14 mouse cellular contexts compared by ENCODE assay signal in genomic region chr2:137229422-137230069, GRCm38 (mm10).
A peak's percentile ranks its signal among the peaks of the same experiment; 100 is the strongest.
DNase-seq lines count a peak whose midpoint lies in the region; ATAC-seq and TF ChIP-seq lines count a peak whose summit lies in the region.
"Had no signal": no experiment of that assay in that cellular context is flagged by ENCODE, and none has a peak within 500 bp of the region (broad histone marks: within the 10 kb centered on the region; RNA-seq: fewer than 3 reads in every experiment).

No protein-coding gene starts in this region.

- 6% methylated on average over 1 of the region's 1 CpGs for WGBS in forebrain, postnatal 0 days
- WGBS in midbrain, embryonic 12.5 days, result 27% methylated on average over 1 of the region's 1 CpGs
- 44% methylated on average over 1 of the region's 1 CpGs for WGBS in small intestine, adult 2 months

- no peak for TF ChIP-seq CTCF in forebrain, postnatal 0 days (IDR thresholded peaks at IDR 0.05; ENCODE audit: low read depth)
- TF ChIP-seq CTCF in small intestine, adult 2 months (IDR thresholded peaks at IDR 0.05; ENCODE audit: extremely low read depth, insufficient read length, insufficient replicate concordance, low read depth, low read length), result 0 out of 2 replicates have a peak, but pooled peaks have one; percentile 13

- H3K4me2 ChIP-seq in forebrain, postnatal 0 days (ENCODE audit: low read depth), result no peak overlapping the region
- no peak overlapping the region for H3K4me2 ChIP-seq in midbrain, embryonic 12.5 days (replicated peaks)
- H3K4me2 ChIP-seq: liver, embryonic 11.5 days had no signal

- no peaks in the 10 kb centered on the region for H3K36me3 ChIP-seq in forebrain, postnatal 0 days (ENCODE audit: insufficient read depth)
- H3K36me3 ChIP-seq in midbrain, embryonic 12.5 days, result no peaks in the 10 kb centered on the region
- no peaks in the 10 kb centered on the region for H3K36me3 ChIP-seq in small intestine, adult 2 months (ENCODE audit: control insufficient read depth, insufficient read depth, low read length)

- H3K9me3 ChIP-seq in forebrain, postnatal 0 days (ENCODE audit: low read length), result no peaks in the 10 kb centered on the region
- H3K9me3 ChIP-seq in midbrain, embryonic 12.5 days, result no peaks in the 10 kb centered on the region

- H3K27me3 ChIP-seq in forebrain, postnatal 0 days (ENCODE audit: insufficient read depth, low read length), result no peaks in the 10 kb centered on the region
- H3K27me3 ChIP-seq in midbrain, embryonic 12.5 days, result no peaks in the 10 kb centered on the region
- no peaks in the 10 kb centered on the region for H3K27me3 ChIP-seq in small intestine, adult 2 months (ENCODE audit: control insufficient read depth, insufficient read depth, low read length)

- H3K4me1 ChIP-seq in forebrain, postnatal 0 days (ENCODE audit: insufficient read depth), result no peaks in the 10 kb centered on the region
- peaks cover 14% of the 10 kb centered on the region for H3K4me1 ChIP-seq in midbrain, embryonic 12.5 days
- no peaks in the 10 kb centered on the region for H3K4me1 ChIP-seq in small intestine, adult 2 months (ENCODE audit: control insufficient read depth, insufficient read depth, insufficient read length, low read length)

- no peak for TF ChIP-seq POLR2A in small intestine, adult 2 months (IDR thresholded peaks at IDR 0.05; ENCODE audit: low read depth, low read length)

- intact Hi-C loops in left cerebral cortex, postnatal 4 days (cut with DNase I), result no loop called here
- intact Hi-C loops in left cerebral cortex, postnatal 36 days (cut with DNase I), result no loop called here

- no peak overlapping the region for H3K27ac ChIP-seq in forebrain, postnatal 0 days (ENCODE audit: low read depth, low read length)
- peak overlapping the region; percentile 47 for H3K27ac ChIP-seq in midbrain, embryonic 12.5 days (replicated peaks)
- no peak overlapping the region for H3K27ac ChIP-seq in small intestine, adult 2 months (ENCODE audit: insufficient read depth, low read depth, low read length)

- ATAC-seq in forebrain, postnatal 0 days, result peak; percentile 75
- ATAC-seq in midbrain, embryonic 12.5 days (ENCODE audit: low FRiP score, low read depth), result peak; percentile 80
- no peak for ATAC-seq in frontal cortex, adult (ENCODE audit: low TSS enrichment)

- no peak overlapping the region for H3K4me3 ChIP-seq in forebrain, postnatal 0 days (ENCODE audit: low read depth, low read length)
- H3K4me3 ChIP-seq in midbrain, embryonic 12.5 days, result no peak overlapping the region
- H3K4me3 ChIP-seq in small intestine, adult 2 months (ENCODE audit: low read depth, low read length), result no peak overlapping the region

- no peak overlapping the region for H3K9ac ChIP-seq in forebrain, postnatal 0 days
- no peak overlapping the region for H3K9ac ChIP-seq in midbrain, embryonic 12.5 days (replicated peaks)

- peak; percentile 2 for DNase-seq in left cerebral cortex, postnatal 4 days
- no peak for DNase-seq in left cerebral cortex, postnatal 36 days (ENCODE audit: low spot score in 2 of 2)
- peak; percentile 34 for DNase-seq in forebrain, postnatal 0 days
- no peak for DNase-seq in layer of hippocampus, adult 11-12 months (ENCODE audit: low spot score)
- no peak for DNase-seq in thymus, postnatal 0 days (ENCODE audit: low spot score)
- DNase-seq: heart, adult 11 months; heart, postnatal 14 days; kidney, adult 2 months; lung, postnatal 14 days; right cerebral cortex, adult 18-20 months had no signal

Comparison
In these comparisons a context has a peak if more than half of its experiments do, and no peak if none do; other contexts are left out.
1. DNase-seq: peak in left cerebral cortex, postnatal 4 days (single experiment) and forebrain, postnatal 0 days (single experiment); none in left cerebral cortex, postnatal 36 days (0 of 2), layer of hippocampus, adult 11-12 months (single experiment) and thymus, postnatal 0 days (single experiment).